Mouse (Mus musculus) hindbrain, embryonic 10.5 days (tissue): ENCODE data around the gene Ell. TPM values are rescaled to one million over a fixed set of nuclear protein-coding genes. Genes with fewer than 3 reads are reported as not detected.

Experiments
- DNase-seq: peaks from one replicate; pipeline ENCODE4 v3.0.0-alpha.2; 2017; ENCODE audit warnings: low spot score
- H3K27ac ChIP-seq: fragments of 300-500 bp; sonication (generic); 2 replicates; pipeline ENCODE4 v1.5.1; 2016; ENCODE audit warnings: mild to moderate bottlenecking, moderate library complexity
- H3K27me3 ChIP-seq: fragments of 300-500 bp; sonication (generic); 2 replicates; pipeline ENCODE4 v1.6.1; 2016; ENCODE audit warnings: mild to moderate bottlenecking; ENCODE audit not compliant: poor library complexity, insufficient read depth, severe bottlenecking
- H3K36me3 ChIP-seq: fragments of 300-500 bp; sonication (generic); 2 replicates; pipeline ENCODE4 v1.6.1; 2016; ENCODE audit warnings: mild to moderate bottlenecking, moderate library complexity
- H3K4me1 ChIP-seq: fragments of 300-500 bp; sonication (generic); replicated peaks from 2 replicates; pipeline ENCODE4 v1.6.1; 2016; ENCODE audit warnings: mild to moderate bottlenecking
- H3K4me3 ChIP-seq: fragments of 300-500 bp; sonication (generic); 2 replicates; pipeline ENCODE4 v1.5.1; 2016; ENCODE audit warnings: mild to moderate bottlenecking, moderate library complexity
- H3K9me3 ChIP-seq: fragments of 300-500 bp; sonication (generic); 2 replicates; pipeline ENCODE4 v1.6.1; 2016; ENCODE audit warnings: mild to moderate bottlenecking, moderate library complexity
- WGBS: fragments of 180-500 bp; shearing (Covaris S2); methylation state at CpG from one replicate; pipeline ENCODE4 v1.1.7; 2016; 5-methylcytosine and 5-hydroxymethylcytosine counted together
- polyA plus RNA-seq: library from polyadenylated mRNA; unstranded; fragments of >200 nt; fragmentation: Nextera tagmentation; extraction: Ambion mirVana; gene quantifications from 2 replicates; pipeline ENCODE4 v1.2.1, GENCODE M21; 2016

Gene Ell
- polyA plus RNA-seq, 1 experiment from 2014 or later: 22.4 TPM

GRCm38 (mm10) chr8:70629574-70630531, 90.6 kb downstream of the Ell start:
- WGBS: 1% methylated on average over 60 of the region's 60 CpGs
- peak overlapping the region; percentile 54 for H3K4me3 ChIP-seq
- DNase-seq: peak; percentile 94

GRCm38 (mm10) chr8:70630532-70631381, 91.5 kb downstream of the Ell start:
- H3K4me3 ChIP-seq: peak overlapping the region; percentile 54
- H3K36me3 ChIP-seq: no peaks in the 10 kb centered on the region
- peak overlapping the region; percentile 83 for H3K27ac ChIP-seq
- DNase-seq: peak; percentile 35
- peaks cover 31% of the 10 kb centered on the region for H3K4me1 ChIP-seq
- no peaks in the 10 kb centered on the region for H3K9me3 ChIP-seq
- H3K27me3 ChIP-seq: peaks cover 38% of the 10 kb centered on the region
- 14% methylated on average over 22 of the region's 22 CpGs for WGBS

More at GRCm38 (mm10) chr8:70629574-70630531, 90.6 kb downstream of the Ell start:
- Histone ChIP-seq H3K36me3 (no peaks in the 10 kb centered on the region), H3K27me3 (peaks cover 38% of the 10 kb centered on the region), H3K27ac (peak overlapping the region; percentile 83), H3K4me1 (peaks cover 37% of the 10 kb centered on the region), H3K9me3 (no peaks in the 10 kb centered on the region)

- WGBS: 23% methylated on average over 24 of the region's 24 CpGs
- Histone ChIP-seq H3K9me3 (no peaks in the 10 kb centered on the region), H3K4me3 (peak overlapping the region; percentile 54; the same call in 1 of the 2 replicates), H3K36me3 (no peaks in the 10 kb centered on the region), H3K27me3 (peaks cover 38% of the 10 kb centered on the region), H3K4me1 (peaks cover 33% of the 10 kb centered on the region), H3K27ac (peak overlapping the region; percentile 23; the same call in 1 of the 2 replicates)
- no peak for DNase-seq
Measured at GRCm38 (mm10) chr8:70631436-70631835, 92.2 kb downstream of the Ell start.

GRCm38 (mm10) chr8:70632346-70632892, 93.2 kb downstream of the Ell start, which contains the start of gene Gdf15:
Gene Gdf15 (minus strand): TSS chr8:70632456.
- Histone ChIP-seq H3K4me1 (peaks cover 42% of the 10 kb centered on the region), H3K27me3 (peaks cover 38% of the 10 kb centered on the region), H3K4me3 (peak within 1 kb of the TSS; percentile 54; the same call in 1 of the 2 replicates), H3K36me3 (no peaks in the 10 kb centered on the region), H3K9me3 (no peaks in the 10 kb centered on the region), H3K27ac (peak within 1 kb of the TSS; percentile 23; the same call in 1 of the 2 replicates)
- 76% methylated on average over 6 of the region's 6 CpGs for WGBS
- DNase-seq: no peak

- Histone ChIP-seq H3K27me3 (peaks cover 35% of the 10 kb centered on the region), H3K9me3 (no peaks in the 10 kb centered on the region), H3K36me3 (no peaks in the 10 kb centered on the region), H3K27ac (no peak overlapping the region), H3K4me1 (peaks cover 40% of the 10 kb centered on the region), H3K4me3 (no peak overlapping the region)
- no peak for DNase-seq
- 65% methylated on average over 6 of the region's 6 CpGs for WGBS
Measured at GRCm38 (mm10) chr8:70634066-70634465, 94.8 kb downstream of the Ell start.

GRCm38 (mm10) chr8:70635527-70635926, 96.3 kb downstream of the Ell start:
- no peaks in the 10 kb centered on the region for H3K36me3 ChIP-seq
- H3K4me1 ChIP-seq: peaks cover 25% of the 10 kb centered on the region
- peaks cover 32% of the 10 kb centered on the region for H3K27me3 ChIP-seq
- H3K4me3 ChIP-seq: no peak overlapping the region
- DNase-seq: no peak
- no peaks in the 10 kb centered on the region for H3K9me3 ChIP-seq
- H3K27ac ChIP-seq: 0 out of 2 replicates have a peak overlapping the region, but pooled peaks have one; percentile 41
- WGBS: 77% methylated on average over 6 of the region's 6 CpGs

- no peak for DNase-seq
- WGBS: 58% methylated on average over 8 of the region's 8 CpGs
- Histone ChIP-seq H3K36me3 (no peaks in the 10 kb centered on the region), H3K27ac (no peak overlapping the region), H3K9me3 (no peaks in the 10 kb centered on the region), H3K27me3 (peaks cover 19% of the 10 kb centered on the region), H3K4me1 (peaks cover 12% of the 10 kb centered on the region), H3K4me3 (no peak overlapping the region)
Measured at GRCm38 (mm10) chr8:70636838-70637237, 97.6 kb downstream of the Ell start.

- Histone ChIP-seq H3K4me1 (peaks cover 11% of the 10 kb centered on the region), H3K4me3 (no peak overlapping the region), H3K27ac (no peak overlapping the region), H3K36me3 (no peaks in the 10 kb centered on the region), H3K9me3 (no peaks in the 10 kb centered on the region), H3K27me3 (no peaks in the 10 kb centered on the region)
- DNase-seq: no peak
- WGBS: 78% methylated on average over 9 of the region's 9 CpGs
Measured at GRCm38 (mm10) chr8:70638752-70639151, 99.5 kb downstream of the Ell start.

Other genes starting within 250 kb of the Ell start
- 54.4 and 54.8 TPM in 2 replicates for gene Ddx49, start 237.0 kb upstream of the Ell start, polyA plus RNA-seq
- 324 and 329 TPM in 2 replicates for gene Cope, start 236.9 kb upstream of the Ell start, polyA plus RNA-seq
- gene Cers1, start 223.7 kb upstream of the Ell start, polyA plus RNA-seq: 3.0 and 7.3 TPM in 2 replicates
- gene Gdf1, start 209.6 kb upstream of the Ell start, polyA plus RNA-seq: 2.9 and 4.3 TPM in 2 replicates
- 19.0 and 25.0 TPM in 2 replicates for gene Upf1, start 186.2 kb upstream of the Ell start, polyA plus RNA-seq
- 0.27 and 0.38 TPM in 2 replicates for gene Comp, start 165.9 kb upstream of the Ell start, polyA plus RNA-seq
- 14.8 and 16.7 TPM in 2 replicates for gene Crtc1, start 99.9 kb upstream of the Ell start, polyA plus RNA-seq
- 18.5 and 19.1 TPM in 2 replicates for gene Klhl26, start 62.5 kb upstream of the Ell start, polyA plus RNA-seq
- 11.1 and 11.5 TPM in 2 replicates for gene Tmem59l, start 52.1 kb upstream of the Ell start, polyA plus RNA-seq
- 4.5 and 10.3 TPM in 2 replicates for gene Crlf1, start 46.3 kb upstream of the Ell start, polyA plus RNA-seq
- gene Rex1bd, start 32.7 kb upstream of the Ell start, polyA plus RNA-seq: 131 and 148 TPM in 2 replicates
- 914 and 933 TPM in 2 replicates for gene Uba52, start 28.7 kb upstream of the Ell start, polyA plus RNA-seq
- 311 and 360 TPM in 2 replicates for gene Fkbp8, start 11.7 kb upstream of the Ell start, polyA plus RNA-seq
- gene Kxd1, start 11.5 kb upstream of the Ell start, polyA plus RNA-seq: 54.3 and 57.7 TPM in 2 replicates
- 158 and 159 TPM in 2 replicates for gene Isyna1, start 54.9 kb downstream of the Ell start, polyA plus RNA-seq
- 84.4 and 117 TPM in 2 replicates for gene Ssbp4, start 69.4 kb downstream of the Ell start, polyA plus RNA-seq
- 1.1 and 1.6 TPM in 2 replicates for gene Lrrc25, start 76.7 kb downstream of the Ell start, polyA plus RNA-seq
- gene Gdf15, start 93.0 kb downstream of the Ell start, polyA plus RNA-seq: not detected in 2 replicates
- gene Pgpep1, start 120.9 kb downstream of the Ell start, polyA plus RNA-seq: 87.4 and 141 TPM in 2 replicates
- 344 and 354 TPM in 2 replicates for gene Lsm4, start 133.8 kb downstream of the Ell start, polyA plus RNA-seq
- 64.6 and 128 TPM in 2 replicates for gene Jund, start 159.5 kb downstream of the Ell start, polyA plus RNA-seq
- gene Iqcn, start 164.0 kb downstream of the Ell start, polyA plus RNA-seq: 0.07 TPM in 1 of 2 replicates, not detected in the other
- not detected in 2 replicates for gene Gm3336, start 179.1 kb downstream of the Ell start, polyA plus RNA-seq
- gene Pde4c, start 184.3 kb downstream of the Ell start, polyA plus RNA-seq: 0.63 and 0.69 TPM in 2 replicates
- 24.8 and 70.3 TPM in 2 replicates for gene Rab3a, start 215.2 kb downstream of the Ell start, polyA plus RNA-seq
- gene Mpv17l2, start 221.5 kb downstream of the Ell start, polyA plus RNA-seq: 35.0 and 40.6 TPM in 2 replicates
- gene Pik3r2, start 237.3 kb downstream of the Ell start, polyA plus RNA-seq: 73.4 and 82.1 TPM in 2 replicates